Mouse (Mus musculus) ES-E14 (cell line): ENCODE results near the gene Tvp23a. TPM values are rescaled to one million over a fixed set of nuclear protein-coding genes. Genes with fewer than 3 reads are reported as not detected.

ENCODE experiments used
- DNase-seq: peaks from one replicate; pipeline ENCODE4 v3.0.0-alpha.2; 2013; ENCODE audit warnings: low read depth, low spot score
- H3K27ac ChIP-seq: 2 replicates; pipeline ENCODE4 v1.5.1; 2012; ENCODE audit warnings: low read depth, mild to moderate bottlenecking, low read length, moderate library complexity, mixed read lengths; ENCODE audit not compliant: poor library complexity, insufficient read depth, severe bottlenecking
- H3K36me3 ChIP-seq: 2 replicates; pipeline ENCODE4 v1.6.1; 2012; ENCODE audit warnings: mild to moderate bottlenecking, low read length, moderate library complexity, mixed read lengths; ENCODE audit not compliant: control insufficient read depth, poor library complexity, insufficient read depth, severe bottlenecking
- H3K4me1 ChIP-seq, 2 experiments: fragments of 150-350 bp in 1 of 2; sonication (generic) in 1 of 2; 2 replicates each; pipeline ENCODE4 v1.6.1; 2012; ENCODE audit warnings: low read length in 2 of 2, mild to moderate bottlenecking in 1 of 2, mixed read lengths in 1 of 2; ENCODE audit not compliant: control insufficient read depth in 2 of 2, insufficient read depth in 2 of 2, poor library complexity in 1 of 2
- H3K4me3 ChIP-seq, 2 experiments: fragments of 150-350 bp in 1 of 2; sonication (generic) in 1 of 2; 2 replicates each; pipeline ENCODE4 v1.5.1; 2012; ENCODE audit warnings: low read length in 2 of 2, low read depth in 1 of 2, mild to moderate bottlenecking in 1 of 2, mixed read lengths in 1 of 2; ENCODE audit not compliant: insufficient read depth in 1 of 2, poor library complexity in 1 of 2, severe bottlenecking in 1 of 2
- H3K9ac ChIP-seq: 2 replicates; pipeline ENCODE4 v1.6.1; 2012; ENCODE audit warnings: low read depth, mild to moderate bottlenecking, low read length, mixed read lengths; ENCODE audit not compliant: poor library complexity, insufficient read depth, severe bottlenecking
- H3K9me3 ChIP-seq: fragments of 150-350 bp; sonication (generic); 2 replicates; pipeline ENCODE4 v1.6.1; 2012; ENCODE audit warnings: low read depth, mild to moderate bottlenecking, low read length; ENCODE audit not compliant: control insufficient read depth, insufficient read depth
- CHD2 ChIP-seq: IDR thresholded peaks from 2 replicates; pipeline ENCODE4 v1.6.1; 2014; ENCODE audit warnings: mild to moderate bottlenecking, low read depth, low read length, inconsistent platforms
- HCFC1 ChIP-seq: IDR thresholded peaks from 2 replicates; pipeline ENCODE4 v1.6.1; 2012; ENCODE audit warnings: low read length, inconsistent platforms, borderline replicate concordance; ENCODE audit not compliant: insufficient read depth
- MAFK ChIP-seq: IDR thresholded peaks from 2 replicates; pipeline ENCODE4 v1.6.1; 2014; ENCODE audit warnings: mild to moderate bottlenecking, low read depth, low read length, inconsistent platforms; ENCODE audit not compliant: insufficient read depth
- ZC3H11A ChIP-seq: IDR thresholded peaks from 2 replicates; pipeline ENCODE4 v1.6.1; 2012; ENCODE audit warnings: low read depth, mild to moderate bottlenecking, inconsistent platforms, low read length, borderline replicate concordance
- ZNF384 ChIP-seq: IDR thresholded peaks from 2 replicates; pipeline ENCODE4 v1.6.1; 2012; ENCODE audit warnings: low read depth, low read length, inconsistent platforms
- in situ Hi-C, 2 experiments: fragments of 600-800 bp; cut with MboI; formaldehyde crosslinking; loops; one replicate each; pipeline ENCODE4 v1.15.1; 2025; ENCODE audit warnings: low sequenced_read_pairs in 2 of 2, inconsistent platforms in 1 of 2; ENCODE audit not compliant: unreplicated experiment in 2 of 2
- total RNA-seq: library from RNA; depleted of rRNA; stranded (reverse); fragments of 300-350 nt; gene quantifications from 2 replicates; pipeline ENCODE4 v1.2.3, GENCODE M21; 2012

Gene Tvp23a
- total RNA-seq, 1 experiment, result 2.3 TPM

- Histone ChIP-seq H3K4me3 (no peak overlapping the region), H3K27ac (no peak overlapping the region), H3K9ac (no peak overlapping the region), H3K36me3 (no peaks in the 10 kb centered on the region), H3K4me1 (peaks cover 0 to 4% of the 10 kb centered on the region in 2 experiments; a peak in 1 of 4 replicates), H3K9me3 (no peaks in the 10 kb centered on the region)
- DNase-seq, result no peak
- TF ChIP-seq MAFK, result no peak
- no peak for TF ChIP-seq HCFC1
- no peak for TF ChIP-seq ZC3H11A
- no peak for TF ChIP-seq CHD2
- TF ChIP-seq ZNF384, result no peak
- in situ Hi-C loops, result loop anchor here in 1 of 2 experiments (25.0 kb wide), 1 partner anchor 301 kb away; no protein-coding TSS in a partner anchor
These were observed 58.4 kb downstream of the Tvp23a start for GRCm38 (mm10) chr16:10388634-10389365.

DNA sequence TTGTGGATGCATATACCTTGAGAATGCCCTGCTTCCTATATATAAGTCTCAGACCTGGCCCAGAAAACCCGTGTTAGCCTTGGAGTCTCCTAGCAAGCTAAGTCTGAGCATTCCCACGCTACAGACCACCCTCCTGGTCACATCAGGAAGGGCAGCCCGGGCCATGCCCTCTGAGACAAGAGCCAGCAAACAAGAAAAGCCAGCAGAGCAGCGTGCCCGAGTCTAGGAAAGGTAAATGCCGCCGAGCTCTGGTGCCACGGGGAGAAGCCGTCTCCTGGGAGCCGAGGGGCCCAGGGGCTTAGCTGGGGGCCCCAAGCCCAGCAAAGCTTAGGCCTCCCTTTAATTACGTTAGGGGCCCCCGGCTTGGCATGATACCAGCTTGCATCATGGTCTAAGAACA, 61.9 kb downstream of the Tvp23a start:
- TF ChIP-seq CHD2 (no peak), ZC3H11A (no peak), HCFC1 (no peak), ZNF384 (no peak), MAFK (no peak)
- no peaks in the 10 kb centered on the region for H3K36me3 ChIP-seq
- peaks cover 0 to 4% of the 10 kb centered on the region in 2 experiments; a peak in 1 of 4 replicates for H3K4me1 ChIP-seq
- DNase-seq, result no peak
- no peaks in the 10 kb centered on the region for H3K9me3 ChIP-seq
- in situ Hi-C loops, result loop anchor here in 1 of 2 experiments (25.0 kb wide), 1 partner anchor 298 kb away; no protein-coding TSS in a partner anchor
- H3K27ac ChIP-seq, result no peak overlapping the region
- H3K4me3 ChIP-seq, result no peak overlapping the region
- no peak overlapping the region for H3K9ac ChIP-seq

GRCm38 (mm10) chr16:10384544-10384943, 62.6 kb downstream of the Tvp23a start:
- peaks cover 0 to 4% of the 10 kb centered on the region in 2 experiments; a peak in 1 of 4 replicates for H3K4me1 ChIP-seq
- no peaks in the 10 kb centered on the region for H3K36me3 ChIP-seq
- no peaks in the 10 kb centered on the region for H3K9me3 ChIP-seq
- TF ChIP-seq MAFK, result no peak
- TF ChIP-seq CHD2, result no peak
- TF ChIP-seq ZC3H11A, result no peak
- no peak for TF ChIP-seq HCFC1
- no peak for TF ChIP-seq ZNF384
- in situ Hi-C loops, result loop anchor here in 1 of 2 experiments (25.0 kb wide), 1 partner anchor 297 kb away; no protein-coding TSS in a partner anchor
- no peak for DNase-seq
- 0 out of 4 replicates have a peak overlapping the region, but pooled peaks of 1 of the 2 experiments have one; percentile 30 for H3K4me3 ChIP-seq
- no peak overlapping the region for H3K27ac ChIP-seq
- no peak overlapping the region for H3K9ac ChIP-seq

GRCm38 (mm10) chr16:10384060-10384497, 63.1 kb downstream of the Tvp23a start:
- Histone ChIP-seq H3K27ac (no peak overlapping the region), H3K9ac (no peak overlapping the region), H3K36me3 (no peaks in the 10 kb centered on the region), H3K4me3 (peak overlapping the region in 1 of 2 experiments; percentile 30; a peak in 1 of 4 replicates), H3K4me1 (peaks cover 0 to 4% of the 10 kb centered on the region in 2 experiments; a peak in 1 of 4 replicates), H3K9me3 (no peaks in the 10 kb centered on the region)
- in situ Hi-C loops, result loop anchor here in 1 of 2 experiments (25.0 kb wide), 1 partner anchor 297 kb away; no protein-coding TSS in a partner anchor
- no peak for DNase-seq
- TF ChIP-seq ZC3H11A, result no peak
- TF ChIP-seq HCFC1, result no peak
- TF ChIP-seq ZNF384, result no peak
- no peak for TF ChIP-seq MAFK
- no peak for TF ChIP-seq CHD2
